Mouse (Mus musculus) stomach, postnatal 0 days (tissue): ENCODE measurements at regions not wholly inside any gene's neighbourhood (a gene's known extent, or its start where the extent isn't known, plus 50 kb on each side); places are given as distances from the start of the nearest gene placed in this dataset.

ENCODE experiments used
- CTCF ChIP-seq: IDR thresholded peaks from 2 replicates; pipeline ENCODE4 v1.5.1; 2016; ENCODE audit warnings: antibody characterized with exemption, low read depth, mild to moderate bottlenecking, moderate library complexity
- EP300 ChIP-seq: optimal IDR thresholded peaks from 2 replicates; pipeline ENCODE3; 2016; ENCODE audit warnings: antibody characterized with exemption

DNA sequence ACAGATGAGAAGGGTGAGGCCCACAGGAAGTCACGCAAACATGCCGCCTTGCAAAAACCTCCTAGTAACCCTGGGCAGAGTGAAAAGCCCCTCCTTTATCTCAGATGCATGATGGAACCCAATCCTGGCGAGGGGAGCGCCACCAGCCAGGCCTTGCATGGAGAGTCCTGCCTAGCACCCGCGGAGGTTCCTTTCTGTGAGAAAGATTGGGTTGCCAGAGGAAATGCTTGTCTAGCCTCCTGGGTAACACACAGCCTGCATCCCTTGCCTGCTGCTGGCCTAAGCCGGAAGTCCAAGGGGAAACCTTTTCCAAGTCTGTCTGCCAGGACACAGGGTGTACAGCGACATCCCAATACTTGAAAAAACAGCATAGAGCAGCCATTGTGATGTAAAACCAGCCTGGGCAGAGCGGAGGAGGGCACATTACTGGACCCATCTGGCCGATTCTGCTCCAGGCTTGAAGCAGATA lies 57.7 kb upstream of the Adrb1 start:
- TF ChIP-seq EP300 (no peak), CTCF (no peak)
